Mouse (Mus musculus) adrenal gland, postnatal 10 days (tissue): ENCODE data around the gene Lpar2. TPM values are rescaled to one million over a fixed set of nuclear protein-coding genes. Genes with fewer than 3 reads are reported as not detected.
A peak's percentile ranks its signal among the peaks of the same experiment; 100 is the strongest.

Experiments used
- DNase-seq: peaks from one replicate; pipeline ENCODE4 v3.0.0; 2021; ENCODE audit warnings: mixed read lengths
- total RNA-seq, 2 experiments: library from RNA; stranded (reverse); gene quantifications; 2 replicates each; pipeline ENCODE4 v1.2.3; 2021

Lpar2 gene
- total RNA-seq, 2 experiments from 2014 or later = 0.96 to 1.1 TPM

GRCm38 (mm10) chr8:69807236-69807635 is 15.0 kb upstream of the Lpar2 start:
- no peak for DNase-seq

GRCm38 (mm10) chr8:69808094-69808863 is 13.9 kb upstream of the Lpar2 start, which contains the start of gene Gmip:
Gmip (plus strand) TSS chr8:69808679.
- DNase-seq = peak; percentile 88

- peak; percentile 37 for DNase-seq
Measured at GRCm38 (mm10) chr8:69808864-69809403, 13.3 kb upstream of the Lpar2 start.

GRCm38 (mm10) chr8:69809820-69810219 is 12.4 kb upstream of the Lpar2 start:
- DNase-seq = no peak

GRCm38 (mm10) chr8:69814881-69815280 is 7.3 kb upstream of the Lpar2 start:
- no peak for DNase-seq

- peak; percentile 70 for DNase-seq
Measured at GRCm38 (mm10) chr8:69815396-69815795, 6.8 kb upstream of the Lpar2 start.

GRCm38 (mm10) chr8:69820466-69820865 is 1.8 kb upstream of the Lpar2 start:
- DNase-seq = no peak

GRCm38 (mm10) chr8:69821971-69822385 is 251 bp upstream of the Lpar2 start:
- DNase-seq = peak; percentile 50

GRCm38 (mm10) chr8:69826371-69826770 is 4.1 kb downstream of the Lpar2 start:
- DNase-seq = no peak

- DNase-seq = peak; percentile 79
Measured at GRCm38 (mm10) chr8:69832298-69832853, 10.1 kb downstream of the Lpar2 start, which contains the start of gene Pbx4. Pbx4 (plus strand) TSS chr8:69832491.

- no peak for DNase-seq
Measured at GRCm38 (mm10) chr8:69837057-69837682, 14.9 kb downstream of the Lpar2 start.

GRCm38 (mm10) chr8:69847167-69848065 is 25.2 kb downstream of the Lpar2 start:
- no peak for DNase-seq

GRCm38 (mm10) chr8:69848951-69849350 is 26.7 kb downstream of the Lpar2 start:
- peak; percentile 31 for DNase-seq

- no peak for DNase-seq
Measured at GRCm38 (mm10) chr8:69849899-69850298, 27.7 kb downstream of the Lpar2 start.

- DNase-seq = no peak
Measured at GRCm38 (mm10) chr8:69850926-69851506, 28.8 kb downstream of the Lpar2 start.

GRCm38 (mm10) chr8:69853869-69854268 is 31.6 kb downstream of the Lpar2 start:
- DNase-seq = no peak

GRCm38 (mm10) chr8:69860807-69861206 is 38.6 kb downstream of the Lpar2 start:
- DNase-seq = no peak

GRCm38 (mm10) chr8:69861251-69861650 is 39.0 kb downstream of the Lpar2 start:
- DNase-seq = no peak

- DNase-seq = no peak
Measured at GRCm38 (mm10) chr8:69863387-69864020, 41.3 kb downstream of the Lpar2 start.

- DNase-seq = no peak
Measured at GRCm38 (mm10) chr8:69864180-69864579, 42.0 kb downstream of the Lpar2 start.
